Mouse (Mus musculus): ENCODE measurements around the gene Pam16.
"Not testable (repeated sequence)": the region's sequence is repeated elsewhere in the genome, so short reads cannot be mapped to it uniquely, and the experiment has no call there.

Gene Pam16

GRCm38 (mm10) chr16:4592909-4593875, 31.6 kb downstream of the Pam16 start:
- DNase-seq (ENCODE audit: low spot score): peak; percentile 64

DNA sequence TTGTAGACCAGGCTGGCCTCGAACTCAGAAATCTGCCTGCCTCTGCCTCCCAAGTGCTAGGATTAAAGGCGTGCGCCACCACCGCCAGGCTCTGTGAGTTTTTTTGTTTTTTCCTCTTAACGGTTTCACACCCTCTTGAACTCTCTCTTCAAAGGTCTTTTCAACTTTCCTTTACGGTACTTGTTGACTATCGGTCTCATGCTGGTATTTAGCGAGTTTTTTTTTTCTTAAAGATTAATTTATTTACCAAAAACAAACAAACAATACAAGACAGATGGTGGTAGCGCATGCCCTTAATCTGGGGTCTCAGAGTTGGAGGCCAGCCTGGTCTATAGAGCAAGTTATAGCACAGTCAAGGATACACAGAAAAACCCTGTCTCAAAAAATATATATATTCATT, 34.6 kb downstream of the Pam16 start:
- DNase-seq (ENCODE audit: low spot score): no peak

DNA sequence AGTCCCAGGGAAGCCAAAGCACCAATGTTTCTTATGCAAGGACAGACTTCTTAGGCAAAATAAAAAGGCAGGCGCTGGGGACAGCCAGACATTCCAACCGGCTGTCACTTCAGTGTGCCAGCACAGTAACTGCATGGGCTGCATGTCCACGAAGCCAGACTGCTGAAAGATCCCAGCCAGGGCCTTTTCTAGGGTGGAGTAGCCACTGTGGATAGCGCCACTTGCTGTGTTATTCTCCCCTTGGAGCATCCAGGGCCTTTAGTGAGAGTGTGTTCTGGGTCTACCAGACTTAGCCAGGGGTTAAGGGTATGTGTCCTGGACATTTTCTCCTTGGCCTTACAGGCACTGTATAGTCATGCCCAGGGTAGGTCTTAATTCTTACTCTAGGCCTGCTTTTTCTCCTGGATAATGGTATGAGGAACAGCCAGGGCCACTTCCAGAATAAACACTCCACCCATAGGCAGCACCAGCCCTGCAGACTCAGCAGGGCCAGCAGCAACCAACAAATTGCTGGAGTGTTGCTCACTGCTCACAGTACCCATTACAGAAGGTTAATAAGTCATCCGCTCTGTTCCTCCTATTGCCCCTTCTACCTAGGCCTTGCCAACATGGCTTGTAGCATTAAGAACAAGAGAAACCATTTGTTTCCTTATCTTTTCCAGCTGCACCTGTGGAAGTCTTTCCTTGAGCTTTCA, 37.1 kb downstream of the Pam16 start:
- DNase-seq (ENCODE audit: low spot score): no peak

GRCm38 (mm10) chr16:4586531-4587123, 38.2 kb downstream of the Pam16 start:
- peak; percentile 98 for DNase-seq (ENCODE audit: low spot score)

GRCm38 (mm10) chr16:4585642-4586530, 38.9 kb downstream of the Pam16 start:
- DNase-seq (ENCODE audit: low spot score): no peak

DNA sequence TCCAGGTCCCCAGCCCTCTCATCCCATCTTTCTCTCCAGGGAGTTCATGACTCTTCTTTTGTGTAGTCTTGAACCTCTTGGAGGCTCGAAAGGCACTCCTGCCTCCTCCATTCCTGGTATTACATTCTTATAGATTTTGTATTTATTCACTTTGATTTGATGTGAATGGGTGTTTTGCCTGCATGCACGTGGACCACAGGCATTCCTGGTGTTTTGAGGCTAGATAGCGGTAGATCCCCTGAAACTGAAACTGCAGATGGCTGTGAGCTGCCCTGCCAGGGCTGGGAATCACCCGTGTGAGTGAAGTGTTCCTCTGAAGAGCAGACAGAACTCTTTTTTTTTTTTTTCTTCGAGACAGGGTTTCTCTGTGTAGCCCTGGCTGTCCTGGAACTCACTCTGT, 40.4 kb downstream of the Pam16 start:
- no peak for DNase-seq (ENCODE audit: low spot score)

GRCm38 (mm10) chr16:4583807-4584206, 41.0 kb downstream of the Pam16 start:
- DNase-seq (ENCODE audit: low spot score): no peak

- not testable (repeated sequence) for DNase-seq (ENCODE audit: low spot score)
These were observed 43.6 kb downstream of the Pam16 start for GRCm38 (mm10) chr16:4581179-4581578.

- no peak for DNase-seq (ENCODE audit: low spot score)
These were observed 46.2 kb downstream of the Pam16 start for GRCm38 (mm10) chr16:4578630-4579029.

GRCm38 (mm10) chr16:4576873-4577272, 47.9 kb downstream of the Pam16 start:
- no peak for DNase-seq (ENCODE audit: low spot score)

DNA sequence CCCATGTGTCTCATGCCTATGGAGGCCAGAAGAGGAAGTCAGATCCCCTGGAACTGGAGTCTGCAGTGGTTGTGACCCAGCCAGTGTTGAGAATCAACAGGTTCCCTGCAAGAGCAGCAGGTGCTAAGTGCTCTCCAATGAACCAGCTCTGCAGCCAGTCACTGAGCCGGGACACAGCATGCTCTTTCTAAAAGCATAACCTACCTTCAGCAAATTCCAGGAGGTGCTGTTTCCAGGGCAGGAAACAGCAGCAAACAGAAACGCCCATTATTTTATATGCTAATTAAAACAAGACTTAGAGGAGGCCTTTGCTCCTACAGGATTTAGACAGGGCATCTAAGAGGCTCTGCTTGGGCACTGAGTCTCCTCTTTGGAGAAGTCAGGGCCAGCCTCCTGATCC, 48.8 kb downstream of the Pam16 start:
- DNase-seq (ENCODE audit: low spot score): no peak

- no peak for DNase-seq (ENCODE audit: low spot score)
These were observed 54.1 kb downstream of the Pam16 start for GRCm38 (mm10) chr16:4570737-4571136.

DNA sequence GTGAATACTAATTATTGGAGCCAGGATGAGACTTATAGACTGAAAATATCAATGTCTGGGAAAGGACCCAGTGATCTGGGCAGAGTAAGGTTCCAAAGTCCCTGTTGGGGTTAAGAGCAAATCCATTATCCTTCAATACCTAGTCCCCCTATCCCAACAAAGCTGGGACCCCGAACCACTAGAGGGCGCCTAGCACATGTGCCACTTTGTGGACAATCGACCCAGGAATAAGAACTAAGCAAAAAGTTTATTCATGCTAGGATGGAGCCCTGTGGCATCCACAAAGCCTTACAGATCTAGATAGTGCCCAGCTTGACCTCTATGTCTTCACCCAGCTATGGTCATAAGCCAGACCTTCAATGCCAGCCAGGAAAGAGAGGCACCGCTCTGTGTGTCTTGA, 56.9 kb downstream of the Pam16 start:
- peak; percentile 91 for DNase-seq (ENCODE audit: low spot score)

Measured in urinary bladder, postnatal 14 days (tissue).